Mouse (Mus musculus): Measurements from ENCODE around the gene Tollip.

GRCm38 (mm10) chr7:141861046-141861445, 57.3 kb downstream of the Tollip start:
- no peak for TF ChIP-seq POLR2A (IDR thresholded peaks at IDR 0.05; ENCODE audit: low read depth, low read length)
- no peak for TF ChIP-seq CTCF (IDR thresholded peaks at IDR 0.05; ENCODE audit: extremely low read depth, insufficient read length, insufficient replicate concordance, low read depth, low read length)

Measured in small intestine, adult 2 months (tissue).